Mouse (Mus musculus) small intestine, adult 2 months (tissue): ENCODE measurements around the gene Als2.

Source experiments
- CTCF ChIP-seq: fragments of 200-500 bp; IDR thresholded peaks from 2 replicates; pipeline ENCODE4 v1.5.1; 2012; ENCODE audit warnings: low read depth, mild to moderate bottlenecking, control low read depth, inconsistent platforms, low read length, moderate library complexity, mixed read lengths; ENCODE audit not compliant: insufficient replicate concordance, insufficient read length; ENCODE audit errors: extremely low read depth
- POLR2A ChIP-seq: fragments of 200-500 bp; IDR thresholded peaks from 2 replicates; pipeline ENCODE4 v1.6.1; 2012; ENCODE audit warnings: low read depth, mild to moderate bottlenecking, control low read depth, inconsistent platforms, low read length, moderate library complexity

DNA sequence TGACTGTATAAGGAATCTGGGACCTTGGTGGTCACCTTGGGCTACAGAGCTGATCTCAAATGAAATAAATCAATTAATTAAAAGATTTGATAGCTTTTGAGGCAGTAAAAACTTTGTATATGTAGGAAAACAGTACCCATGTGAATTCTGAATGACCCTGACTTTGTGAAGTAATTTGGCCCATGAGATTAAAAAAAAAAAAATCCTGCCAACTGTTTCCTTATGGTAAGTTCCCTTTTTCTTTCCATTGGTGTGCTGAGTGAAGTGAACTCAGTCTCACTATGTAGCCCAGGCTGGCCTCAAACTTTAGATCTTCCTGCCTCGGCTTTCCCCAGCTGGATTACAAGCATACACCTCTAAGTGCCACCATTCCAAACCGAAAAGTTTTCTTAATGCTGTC, 54.7 kb downstream of the Als2 start:
- TF ChIP-seq POLR2A (no peak), CTCF (no peak)
